Mouse (Mus musculus): ENCODE data around the gene Pdhb.
"Not testable (repeated sequence)": the region's sequence is repeated elsewhere in the genome, so short reads cannot be mapped to it uniquely, and the experiment has no call there.

Pdhb gene

GRCm38 (mm10) chr14:8134234-8134633 is 38.6 kb downstream of the Pdhb start:
- DNase-seq (ENCODE audit: low read depth), result no peak

- no peak for DNase-seq (ENCODE audit: low read depth)
Observed at GRCm38 (mm10) chr14:8132789-8133188, 40.0 kb downstream of the Pdhb start.

DNA sequence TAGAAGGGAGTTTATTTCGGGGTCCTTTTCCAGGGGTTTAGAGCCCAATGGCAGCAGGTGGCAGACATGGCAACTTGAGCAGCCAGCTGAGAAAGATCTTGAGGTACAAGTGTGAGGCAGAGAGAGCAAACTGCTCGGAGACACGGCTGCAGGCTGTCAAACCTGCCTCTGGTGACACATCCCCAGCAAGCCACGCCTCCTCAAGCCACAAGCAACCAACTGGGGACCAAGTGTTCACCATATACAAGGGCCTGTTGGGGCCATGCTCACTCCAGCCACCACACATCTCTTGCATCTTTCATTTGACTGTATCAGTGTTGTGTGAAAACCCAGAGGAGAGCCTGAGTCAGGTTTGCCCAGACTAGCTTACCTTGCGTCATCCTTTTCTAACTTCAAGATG is 44.9 kb downstream of the Pdhb start:
- DNase-seq (ENCODE audit: low read depth), result no peak

- DNase-seq (ENCODE audit: low read depth), result no peak
Observed at GRCm38 (mm10) chr14:8124046-8124881, 48.6 kb downstream of the Pdhb start.

- DNase-seq (ENCODE audit: low read depth), result not testable (repeated sequence)
Observed at GRCm38 (mm10) chr14:8123611-8124010, 49.2 kb downstream of the Pdhb start.

GRCm38 (mm10) chr14:8123141-8123540 is 49.7 kb downstream of the Pdhb start:
- DNase-seq (ENCODE audit: low read depth), result no peak

GRCm38 (mm10) chr14:8119904-8120303 is 52.9 kb downstream of the Pdhb start:
- no peak for DNase-seq (ENCODE audit: low read depth)

- no peak for DNase-seq (ENCODE audit: low read depth)
Observed at GRCm38 (mm10) chr14:8119454-8119853, 53.4 kb downstream of the Pdhb start.

DNA sequence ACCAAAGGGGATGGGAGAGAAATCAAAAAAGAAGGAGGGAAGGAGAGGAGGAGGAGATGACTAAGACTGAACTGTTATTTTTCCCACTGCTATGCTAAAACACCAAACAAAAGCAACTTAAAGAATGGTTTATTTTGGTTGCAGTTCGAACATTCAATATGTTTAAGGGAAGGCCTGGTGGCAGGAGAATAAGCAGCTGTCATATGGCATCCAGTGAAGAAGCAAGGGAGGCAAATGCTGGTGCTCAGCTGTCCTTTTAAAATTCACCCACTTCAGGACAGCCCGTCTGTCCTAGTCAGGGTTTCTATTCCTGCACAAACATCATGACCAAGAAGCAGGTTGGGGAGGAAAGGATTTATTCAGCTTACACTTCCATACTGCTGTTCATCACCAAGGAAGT is 55.5 kb downstream of the Pdhb start:
- DNase-seq (ENCODE audit: low read depth), result no peak
